Mouse (Mus musculus) myocyte (in vitro differentiated cells): Measurements from ENCODE around the gene Camk2d.
A peak's percentile ranks its signal among the peaks of the same experiment; 100 is the strongest.

ENCODE experiments used
- CEBPB ChIP-seq: IDR thresholded peaks from 2 replicates; pipeline ENCODE4 v1.6.1; 2011; ENCODE audit warnings: mild to moderate bottlenecking, moderate library complexity; ENCODE audit not compliant: poor library complexity, insufficient read depth, severe bottlenecking
- E2F4 ChIP-seq: IDR thresholded peaks from one replicate; pipeline ENCODE4 v1.6.1; 2011; ENCODE audit warnings: mild to moderate bottlenecking, control low read depth, moderate library complexity; ENCODE audit not compliant: insufficient read depth
- MAX ChIP-seq: IDR thresholded peaks from one replicate; pipeline ENCODE4 v1.6.1; 2011; ENCODE audit warnings: low read depth, mild to moderate bottlenecking, control low read depth
- MYOD1 ChIP-seq, 3 experiments: IDR thresholded peaks; one replicate each; pipeline ENCODE4 v1.6.1; 2011; ENCODE audit warnings: control low read depth in 2 of 3, low read depth in 2 of 3, mild to moderate bottlenecking in 2 of 3, moderate library complexity in 1 of 3; ENCODE audit not compliant: insufficient read length in 2 of 3, control insufficient read depth in 1 of 3
- MYOG ChIP-seq, 3 experiments: IDR thresholded peaks; one replicate each; pipeline ENCODE4 v1.6.1; 2011; ENCODE audit warnings: control low read depth in 2 of 3, low read depth in 2 of 3, mild to moderate bottlenecking in 2 of 3; ENCODE audit not compliant: insufficient read length in 2 of 3, control insufficient read depth in 1 of 3, insufficient read depth in 1 of 3
- POLR2A ChIP-seq: IDR thresholded peaks from one replicate; pipeline ENCODE4 v1.6.1; 2011; ENCODE audit warnings: low read depth, mild to moderate bottlenecking, control low read depth, moderate library complexity; ENCODE audit not compliant: insufficient read length
- POLR2AphosphoS2 ChIP-seq: IDR thresholded peaks from one replicate; pipeline ENCODE4 v1.6.1; 2011; ENCODE audit warnings: low read depth, control low read depth; ENCODE audit not compliant: insufficient read length
- REST ChIP-seq: IDR thresholded peaks from one replicate; pipeline ENCODE4 v1.6.1; 2011; ENCODE audit warnings: mild to moderate bottlenecking, control low read depth, moderate library complexity; ENCODE audit not compliant: insufficient read depth, insufficient read length
- SRF ChIP-seq: IDR thresholded peaks from one replicate; pipeline ENCODE4 v1.6.1; 2011; ENCODE audit warnings: low read depth; ENCODE audit not compliant: control insufficient read depth, insufficient read length
- TCF12 ChIP-seq: IDR thresholded peaks from one replicate; pipeline ENCODE4 v1.6.1; 2011; ENCODE audit warnings: mild to moderate bottlenecking, control low read depth; ENCODE audit not compliant: poor library complexity, insufficient read depth, severe bottlenecking
- TCF3 ChIP-seq: IDR thresholded peaks from one replicate; pipeline ENCODE4 v1.6.1; 2011; ENCODE audit warnings: low read depth, control low read depth; ENCODE audit not compliant: insufficient read length
- USF1 ChIP-seq: IDR thresholded peaks from one replicate; pipeline ENCODE4 v1.6.1; 2011; ENCODE audit warnings: low read depth, mild to moderate bottlenecking, control low read depth, moderate library complexity

DNA sequence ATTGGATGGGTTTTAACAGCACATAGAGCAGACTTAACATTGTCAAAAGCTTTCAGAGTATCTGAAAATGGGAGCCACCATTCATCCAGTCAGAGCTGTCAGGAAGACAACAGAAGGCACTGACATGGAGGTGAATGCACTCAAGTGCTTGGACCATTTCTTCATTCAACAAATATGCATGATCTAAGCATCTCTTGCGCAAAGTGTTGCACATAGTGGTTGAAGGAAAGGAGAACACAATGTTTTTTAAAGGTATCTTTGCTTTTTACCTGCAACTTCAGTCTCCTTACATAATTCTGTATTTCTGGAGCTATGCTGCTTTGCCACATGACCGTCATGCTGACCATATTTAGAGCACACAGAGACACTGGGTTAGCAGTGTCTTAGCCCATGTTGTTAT lies 138.4 kb downstream of the Camk2d start:
- TF ChIP-seq MYOG (IDR thresholded peaks at IDR 0.05; ENCODE audit: control insufficient read depth in 1 of 3, insufficient read depth in 1 of 3, insufficient read length in 2 of 3, low read depth in 2 of 3) (no peak), TCF3 (no peak), E2F4 (no peak), POLR2A (no peak), CEBPB (0 out of 2 replicates have a peak, but pooled peaks have one; percentile 17), REST (no peak), POLR2AphosphoS2 (no peak), MAX (no peak), USF1 (no peak), TCF12 (no peak), MYOD1 (IDR thresholded peaks at IDR 0.05; ENCODE audit: control insufficient read depth in 1 of 3, insufficient read length in 2 of 3, low read depth in 2 of 3) (no peak), SRF (no peak)
